Mouse (Mus musculus): Measurements from ENCODE around the gene Zfp618. TPM values are rescaled to one million over a fixed set of nuclear protein-coding genes. Genes with fewer than 3 reads are reported as not detected.

Zfp618 gene
- polyA plus RNA-seq, 2 experiments from 2014 or later, result 0.20 TPM; not detected in 1

DNA sequence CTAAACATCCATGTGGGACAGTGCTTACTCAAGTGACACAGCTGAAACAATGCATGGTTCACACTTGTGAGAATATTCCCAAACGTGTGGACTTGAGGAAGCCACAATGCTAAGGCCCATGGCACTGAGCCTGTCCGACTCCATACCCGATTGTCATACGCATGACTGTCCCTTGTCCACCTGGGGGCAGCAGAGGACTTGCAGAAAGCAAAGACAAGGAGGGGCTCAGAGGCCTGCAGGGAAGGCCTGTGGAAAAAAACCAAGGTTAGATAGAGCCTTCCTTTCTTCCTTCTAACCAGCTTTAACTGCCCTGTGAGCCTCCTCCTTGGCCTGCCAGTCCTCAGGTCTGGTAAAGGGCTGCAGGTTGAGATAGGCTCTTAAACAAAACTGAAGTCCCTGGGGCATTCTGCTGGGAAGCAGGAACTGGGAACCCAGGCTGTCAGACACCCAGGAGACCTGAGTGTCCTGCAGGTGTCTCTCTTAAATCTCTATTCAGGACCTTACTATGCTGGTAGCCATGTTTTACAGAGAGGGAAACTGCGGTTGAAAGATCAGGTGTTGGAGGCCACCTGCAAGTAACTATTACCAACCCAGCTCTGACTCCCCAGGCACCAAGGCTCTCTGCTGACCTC lies 193.7 kb downstream of the Zfp618 start:
- no peak for ATAC-seq

DNA sequence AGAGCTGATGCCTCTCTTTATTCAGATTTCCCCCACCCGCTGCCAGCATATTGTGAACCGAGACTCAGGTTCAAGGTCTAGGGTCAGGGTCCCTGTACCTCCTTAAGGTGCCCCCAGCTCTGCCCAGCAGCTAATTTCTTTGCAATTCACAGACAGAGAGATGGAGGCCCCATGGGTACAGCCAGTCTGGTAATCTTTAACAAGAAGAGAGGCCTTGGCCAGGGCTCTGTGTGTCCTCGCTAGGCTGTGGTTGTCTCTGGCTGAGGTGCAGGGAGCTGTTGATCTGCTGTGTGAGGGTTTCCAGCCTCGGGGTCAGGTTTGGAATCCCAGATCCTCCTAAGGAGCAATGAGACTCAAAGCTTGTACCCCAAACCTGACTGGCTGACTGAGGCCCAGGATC lies 200.3 kb downstream of the Zfp618 start:
- no peak for ATAC-seq

- no peak for ATAC-seq
These were observed 200.9 kb downstream of the Zfp618 start for GRCm38 (mm10) chr4:63166323-63166722.

GRCm38 (mm10) chr4:63170061-63170460 lies 204.7 kb downstream of the Zfp618 start:
- no peak for ATAC-seq

- no peak for ATAC-seq
These were observed 205.7 kb downstream of the Zfp618 start for GRCm38 (mm10) chr4:63171122-63171521.

- ATAC-seq, result no peak
These were observed 206.8 kb downstream of the Zfp618 start, which contains the start of gene Kif12 for GRCm38 (mm10) chr4:63171969-63172685. Gene Kif12, minus strand, starts transcription at chr4:63172131.

GRCm38 (mm10) chr4:63181556-63181955 lies 216.2 kb downstream of the Zfp618 start:
- no peak for ATAC-seq

GRCm38 (mm10) chr4:63186281-63186870 lies 221.0 kb downstream of the Zfp618 start:
- ATAC-seq, result no peak

Other genes with a start within 250 kb of the Zfp618 start
- gene Ambp, start 189.2 kb downstream of the Zfp618 start, polyA plus RNA-seq (2017; shearing (Covaris generic)), result not detected
- not detected for gene Kif12, start 206.6 kb downstream of the Zfp618 start, polyA plus RNA-seq (2017; shearing (Covaris generic))
- gene Col27a1, start 248.4 kb downstream of the Zfp618 start, polyA plus RNA-seq (2017; shearing (Covaris generic)), result under 1 TPM; 0.45 to 0.60 TPM